Mouse (Mus musculus) CH12.LX (cell line): ENCODE measurements around the gene Rae1. TPM values are rescaled to one million over a fixed set of nuclear protein-coding genes. Genes with fewer than 3 reads are reported as not detected.

Experiments used
- DNase-seq: peaks from one replicate; pipeline ENCODE4 v3.0.0-alpha.2; 2013; ENCODE audit errors: extremely low read depth
- H3K27ac ChIP-seq: 2 replicates; pipeline ENCODE4 v1.5.1; 2012; ENCODE audit warnings: low read depth, mild to moderate bottlenecking, control low read depth, moderate library complexity; ENCODE audit not compliant: insufficient read depth
- H3K27me3 ChIP-seq: replicated peaks from 2 replicates; pipeline ENCODE3; 2012; ENCODE audit warnings: inconsistent platforms
- H3K36me3 ChIP-seq, 2 experiments: replicated peaks in 1 of 2; 2 replicates each; pipeline versions ENCODE3 to v1.6.1; 2012; ENCODE audit warnings: inconsistent platforms in 1 of 2, low read length in 1 of 2, mild to moderate bottlenecking in 1 of 2, mixed read lengths in 1 of 2, moderate library complexity in 1 of 2; ENCODE audit not compliant: control insufficient read depth in 1 of 2, insufficient read depth in 1 of 2
- H3K4me1 ChIP-seq, 2 experiments: 2 replicates each; pipeline ENCODE4 v1.6.1; 2012; ENCODE audit warnings: inconsistent platforms in 1 of 2, moderate library complexity in 1 of 2; ENCODE audit not compliant: insufficient read depth in 2 of 2, control insufficient read depth in 1 of 2
- H3K4me2 ChIP-seq: 2 replicates; pipeline ENCODE4 v1.6.1; 2012; ENCODE audit warnings: low read depth, mild to moderate bottlenecking, control low read depth; ENCODE audit not compliant: poor library complexity, insufficient read depth, severe bottlenecking
- H3K4me3 ChIP-seq, 3 experiments: fragments of 150-350 bp in 1 of 3; sonication (generic) in 1 of 3; replicated peaks in 1 of 3; 2 replicates each; pipeline versions ENCODE3 to v1.5.1; 2011 to 2012; ENCODE audit warnings: low read depth in 2 of 3, low read length in 2 of 3, mild to moderate bottlenecking in 2 of 3, moderate library complexity in 2 of 3, control low read depth in 1 of 3, improper control_type of control experiment in 1 of 3, inconsistent platforms in 1 of 3, mixed read lengths in 1 of 3; ENCODE audit not compliant: poor library complexity in 1 of 3
- H3K79me2 ChIP-seq: replicated peaks from 2 replicates; pipeline ENCODE4 v1.6.1; 2012; ENCODE audit warnings: mild to moderate bottlenecking, moderate library complexity; ENCODE audit not compliant: control insufficient read depth, poor library complexity, insufficient read depth, severe bottlenecking; ENCODE audit errors: extremely low read depth
- H3K9ac ChIP-seq: 2 replicates; pipeline ENCODE4 v1.6.1; 2012; ENCODE audit warnings: low read depth, mild to moderate bottlenecking, control low read depth, moderate library complexity; ENCODE audit not compliant: insufficient read depth
- H3K9me3 ChIP-seq: replicated peaks from 2 replicates; pipeline ENCODE3; 2012; ENCODE audit warnings: low read length, inconsistent platforms, mixed read lengths
- BHLHE40 ChIP-seq: IDR thresholded peaks from 2 replicates; pipeline ENCODE4 v1.6.1; 2011; ENCODE audit warnings: mild to moderate bottlenecking, low read depth, low read length, improper control_type of control experiment
- CHD2 ChIP-seq: IDR thresholded peaks from 2 replicates; pipeline ENCODE4 v1.6.1; 2011; ENCODE audit warnings: low read length, improper control_type of control experiment
- CTCF ChIP-seq, 2 experiments: IDR thresholded peaks in 1 of 2; conservative IDR thresholded peaks in 1 of 2; 2 replicates each; pipeline ENCODE4 v1.5.1; 2011 to 2012; ENCODE audit warnings: low read depth in 2 of 2, low read length in 2 of 2, improper control_type of control experiment in 1 of 2, inconsistent platforms in 1 of 2, mild to moderate bottlenecking in 1 of 2, moderate library complexity in 1 of 2
- ELF1 ChIP-seq: IDR thresholded peaks from 2 replicates; pipeline ENCODE4 v1.6.1; 2014; ENCODE audit warnings: low read depth, mild to moderate bottlenecking, inconsistent platforms, low read length, improper control_type of control experiment
- EP300 ChIP-seq: IDR thresholded peaks from 2 replicates; pipeline ENCODE4 v1.6.1; 2011; ENCODE audit warnings: low read length, improper control_type of control experiment
- ETS1 ChIP-seq: conservative IDR thresholded peaks from 2 replicates; pipeline ENCODE4 v1.6.1; 2012; ENCODE audit warnings: low read depth, mild to moderate bottlenecking, inconsistent platforms, low read length, improper control_type of control experiment, moderate library complexity
- HCFC1 ChIP-seq: IDR thresholded peaks from 2 replicates; pipeline ENCODE4 v1.6.1; 2012; ENCODE audit warnings: low read depth, mild to moderate bottlenecking, inconsistent platforms, low read length, improper control_type of control experiment
- IRF4 ChIP-seq: IDR thresholded peaks from 2 replicates; pipeline ENCODE4 v1.6.1; 2014; ENCODE audit warnings: low read depth, mild to moderate bottlenecking, inconsistent platforms, low read length, improper control_type of control experiment
- JUND ChIP-seq: conservative IDR thresholded peaks from 2 replicates; pipeline ENCODE4 v1.6.1; 2011; ENCODE audit warnings: low read depth, low read length, improper control_type of control experiment
- KAT2A ChIP-seq: IDR thresholded peaks from 2 replicates; pipeline ENCODE4 v1.6.1; 2012; ENCODE audit warnings: low read length, improper control_type of control experiment, inconsistent platforms; ENCODE audit not compliant: insufficient replicate concordance
- MAFK ChIP-seq: IDR thresholded peaks from 2 replicates; pipeline ENCODE4 v1.6.1; 2011; ENCODE audit warnings: low read length, improper control_type of control experiment; ENCODE audit not compliant: insufficient replicate concordance
- MAX ChIP-seq: IDR thresholded peaks from 2 replicates; pipeline ENCODE4 v1.6.1; 2011; ENCODE audit warnings: low read length, improper control_type of control experiment
- MAZ ChIP-seq: IDR thresholded peaks from 2 replicates; pipeline ENCODE4 v1.6.1; 2012; ENCODE audit warnings: low read depth, mild to moderate bottlenecking, inconsistent platforms, low read length, improper control_type of control experiment, moderate library complexity
- MEF2A ChIP-seq: IDR thresholded peaks from 2 replicates; pipeline ENCODE4 v1.6.1; 2014; ENCODE audit warnings: low read depth, mild to moderate bottlenecking, inconsistent platforms, low read length, improper control_type of control experiment, borderline replicate concordance
- MXI1 ChIP-seq: IDR thresholded peaks from 2 replicates; pipeline ENCODE4 v1.6.1; 2011; ENCODE audit warnings: mild to moderate bottlenecking, low read depth, low read length, improper control_type of control experiment
- RAD21 ChIP-seq: IDR thresholded peaks from 2 replicates; pipeline ENCODE4 v1.6.1; 2011; ENCODE audit warnings: low read depth, mild to moderate bottlenecking, low read length, improper control_type of control experiment, moderate library complexity
- RCOR1 ChIP-seq: conservative IDR thresholded peaks from 2 replicates; pipeline ENCODE4 v1.6.1; 2012; ENCODE audit warnings: low read depth, mild to moderate bottlenecking, inconsistent platforms, low read length, improper control_type of control experiment
- SIN3A ChIP-seq: IDR thresholded peaks from 2 replicates; pipeline ENCODE4 v1.6.1; 2012; ENCODE audit warnings: low read length, improper control_type of control experiment, inconsistent platforms
- SMC3 ChIP-seq: IDR thresholded peaks from 2 replicates; pipeline ENCODE4 v1.6.1; 2011; ENCODE audit warnings: low read depth, low read length, improper control_type of control experiment
- TCF12 ChIP-seq: IDR thresholded peaks from 2 replicates; pipeline ENCODE4 v1.6.1; 2014; ENCODE audit warnings: low read depth, mild to moderate bottlenecking, inconsistent platforms, low read length, improper control_type of control experiment
- UBTF ChIP-seq: IDR thresholded peaks from 2 replicates; pipeline ENCODE4 v1.6.1; 2012; ENCODE audit warnings: low read depth, mild to moderate bottlenecking, inconsistent platforms, low read length, improper control_type of control experiment, moderate library complexity
- USF1 ChIP-seq: IDR thresholded peaks from 2 replicates; pipeline ENCODE4 v1.6.1; 2014; ENCODE audit warnings: low read depth, mild to moderate bottlenecking, inconsistent platforms, low read length, improper control_type of control experiment
- USF2 ChIP-seq: conservative IDR thresholded peaks from 2 replicates; pipeline ENCODE4 v1.6.1; 2011; ENCODE audit warnings: low read depth, low read length, improper control_type of control experiment
- ZC3H11A ChIP-seq: IDR thresholded peaks from 2 replicates; pipeline ENCODE4 v1.6.1; 2012; ENCODE audit warnings: low read depth, mild to moderate bottlenecking, inconsistent platforms, low read length, improper control_type of control experiment
- ZKSCAN1 ChIP-seq: IDR thresholded peaks from 2 replicates; pipeline ENCODE4 v1.6.1; 2012; ENCODE audit warnings: low read depth, inconsistent platforms, low read length, improper control_type of control experiment, borderline replicate concordance
- ZMIZ1 ChIP-seq: IDR thresholded peaks from 2 replicates; pipeline ENCODE4 v1.6.1; 2012; ENCODE audit warnings: low read depth, mild to moderate bottlenecking, inconsistent platforms, low read length, improper control_type of control experiment
- dilution Hi-C: fragments of 300-500 bp; cut with MboI; formaldehyde crosslinking; loops from 2 replicates; pipeline ENCODE4 v1.14.3; 2020; ENCODE audit warnings: low sequenced_read_pairs; ENCODE audit not compliant: extremely low pct_unique_long_range_greater_than_20kb, extremely low pct_ligation_motif_present
- in situ Hi-C: fragments of 300-500 bp; cut with MboI; formaldehyde crosslinking; loops from 3 replicates; pipeline ENCODE4 v1.14.3; 2019; ENCODE audit warnings: low sequenced_read_pairs, low pct_ligation_motif_present, low pct_unique_long_range_greater_than_20kb, mixed read lengths
- polyA plus RNA-seq: library from polyadenylated mRNA; unstranded; fragments of >175 nt; gene quantifications from 2 replicates; pipeline ENCODE4 v1.2.1, GENCODE M21; 2012; ENCODE audit warnings: low read depth; ENCODE audit not compliant: insufficient read length
- total RNA-seq, 2 experiments: library from RNA; depleted of rRNA; stranded (reverse); fragments of 300-350 nt in 1 of 2; fragments of >200 nt in 1 of 2; gene quantifications; 2 replicates each; pipeline ENCODE4 v1.2.3; 2012 to 2014

The Rae1 gene
- total and polyA plus RNA-seq, 3 experiments = 86.3 to 114 (median 95.0) TPM

GRCm38 (mm10) chr2:172977409-172978130 is 22.3 kb upstream of the Rae1 start, which contains the start of gene Spo11:
Spo11 (plus strand) TSS chr2:172977700.
- in situ Hi-C loops (no loop called here), dilution Hi-C loops (no loop called here)
- H3K27ac ChIP-seq = peak within 1 kb of the TSS; percentile 26
- peak within 1 kb of the TSS; percentile 77 for H3K4me2 ChIP-seq
- no peaks in the 10 kb centered on the region for H3K79me2 ChIP-seq
- no peak for TF ChIP-seq MAFK
- TF ChIP-seq SIN3A = 0 out of 2 replicates have a peak, but pooled peaks have one; percentile 28
- TF ChIP-seq UBTF = no peak
- TF ChIP-seq MEF2A = 0 out of 2 replicates have a peak, but pooled peaks have one; percentile 21
- TF ChIP-seq USF2 = no peak
- TF ChIP-seq HCFC1 = no peak
- TF ChIP-seq CHD2 = peak; percentile 76
- no peak; the same call in 1 of the 2 replicates for TF ChIP-seq IRF4
- TF ChIP-seq BHLHE40 = peak; percentile 46; the same call in 1 of the 2 replicates
- TF ChIP-seq TCF12 = peak; percentile 83
- no peak for TF ChIP-seq SMC3
- peak; percentile 39 for TF ChIP-seq ETS1
- no peak for TF ChIP-seq ZC3H11A
- no peak for TF ChIP-seq ZKSCAN1
- TF ChIP-seq MXI1 = 0 out of 2 replicates have a peak, but pooled peaks have one; percentile 36
- TF ChIP-seq RCOR1 = no peak
- TF ChIP-seq ELF1 = no peak
- TF ChIP-seq EP300 = peak; percentile 52; the same call in 1 of the 2 replicates
- no peak for TF ChIP-seq USF1
- TF ChIP-seq CTCF (conservative IDR thresholded peaks at IDR 0.05 in 1 of 2, IDR thresholded peaks at IDR 0.05 in 1 of 2; ENCODE audit: low read depth in 2 of 2, low read length in 2 of 2) = peak in 1 of 2 experiments; percentile 16; a peak in 1 of 4 replicates
- TF ChIP-seq JUND = no peak
- peak; percentile 59; the same call in 1 of the 2 replicates for TF ChIP-seq MAZ
- no peak for TF ChIP-seq ZMIZ1
- peak; percentile 23; the same call in 1 of the 2 replicates for TF ChIP-seq MAX
- no peak for TF ChIP-seq KAT2A
- TF ChIP-seq RAD21 = peak; percentile 4; the same call in 1 of the 2 replicates
- H3K27me3 ChIP-seq = no peaks in the 10 kb centered on the region
- peak within 1 kb of the TSS; percentile 2 to 50 (median 13) for H3K4me3 ChIP-seq
- peak; percentile 45 for DNase-seq
- H3K9ac ChIP-seq = peak within 1 kb of the TSS; percentile 11
- H3K9me3 ChIP-seq = peaks cover 4% of the 10 kb centered on the region
- peaks cover 9 to 37% of the 10 kb centered on the region in 2 experiments for H3K4me1 ChIP-seq
- H3K36me3 ChIP-seq = no peaks in the 10 kb centered on the region
